Mouse (Mus musculus) B cell, adult 2 months (primary cell): ENCODE measurements around the gene H2-Q1.
"Not testable (repeated sequence)": the region's sequence is repeated elsewhere in the genome, so short reads cannot be mapped to it uniquely, and the experiment has no call there.

Experiments
- DNase-seq, 2 experiments: peaks; one replicate each; pipeline ENCODE4 v3.0.0; 2022

Gene H2-Q1

GRCm38 (mm10) chr17:35342711-35343476 lies 22.7 kb downstream of the H2-Q1 start:
- DNase-seq: peak; percentile 33 to 40

- not testable (repeated sequence) for DNase-seq
Measured at GRCm38 (mm10) chr17:35347659-35348058, 27.5 kb downstream of the H2-Q1 start.

- not testable (repeated sequence) for DNase-seq
Measured at GRCm38 (mm10) chr17:35353275-35353674, 33.1 kb downstream of the H2-Q1 start.

GRCm38 (mm10) chr17:35354071-35354470 lies 33.9 kb downstream of the H2-Q1 start:
- DNase-seq: no peak

GRCm38 (mm10) chr17:35357086-35357485 lies 36.9 kb downstream of the H2-Q1 start:
- no peak for DNase-seq

GRCm38 (mm10) chr17:35358763-35359469 lies 38.7 kb downstream of the H2-Q1 start:
- no peak for DNase-seq

- DNase-seq: no peak
Measured at GRCm38 (mm10) chr17:35359470-35359862, 39.3 kb downstream of the H2-Q1 start.
